Mouse (Mus musculus) small intestine, adult 2 months (tissue): ENCODE data around the gene Id4. TPM values are rescaled to one million over a fixed set of nuclear protein-coding genes. Genes with fewer than 3 reads are reported as not detected.

Source experiments
- H3K27ac ChIP-seq: fragments of 200-500 bp; 2 replicates; pipeline ENCODE4 v1.5.1; 2012; ENCODE audit warnings: low read depth, low read length, control low read depth, inconsistent platforms; ENCODE audit not compliant: insufficient read depth
- H3K27me3 ChIP-seq: fragments of 200-500 bp; 2 replicates; pipeline ENCODE4 v1.6.1; 2012; ENCODE audit warnings: mild to moderate bottlenecking, moderate library complexity, low read length, inconsistent platforms; ENCODE audit not compliant: control insufficient read depth, insufficient read depth
- H3K36me3 ChIP-seq: fragments of 200-500 bp; 2 replicates; pipeline ENCODE4 v1.6.1; 2012; ENCODE audit warnings: mild to moderate bottlenecking, low read length, control low read depth, inconsistent platforms; ENCODE audit not compliant: control insufficient read depth, insufficient read depth
- H3K4me1 ChIP-seq: fragments of 200-500 bp; 2 replicates; pipeline ENCODE4 v1.6.1; 2012; ENCODE audit warnings: low read length, inconsistent platforms, mixed read lengths; ENCODE audit not compliant: control insufficient read depth, insufficient read depth, insufficient read length
- H3K4me3 ChIP-seq: fragments of 200-500 bp; 2 replicates; pipeline ENCODE4 v1.5.1; 2012; ENCODE audit warnings: low read depth, mild to moderate bottlenecking, control low read depth, inconsistent platforms, low read length, moderate library complexity
- CTCF ChIP-seq: fragments of 200-500 bp; IDR thresholded peaks from 2 replicates; pipeline ENCODE4 v1.5.1; 2012; ENCODE audit warnings: low read depth, mild to moderate bottlenecking, control low read depth, inconsistent platforms, low read length, moderate library complexity, mixed read lengths; ENCODE audit not compliant: insufficient replicate concordance, insufficient read length; ENCODE audit errors: extremely low read depth
- POLR2A ChIP-seq: fragments of 200-500 bp; IDR thresholded peaks from 2 replicates; pipeline ENCODE4 v1.6.1; 2012; ENCODE audit warnings: low read depth, mild to moderate bottlenecking, control low read depth, inconsistent platforms, low read length, moderate library complexity
- WGBS: fragments of 180-500 bp; shearing (Covaris S2); methylation state at CpG from one replicate; pipeline ENCODE4 v1.1.7; 2018; 5-methylcytosine and 5-hydroxymethylcytosine counted together
- polyA plus RNA-seq: library from polyadenylated mRNA; depleted of rRNA; stranded (reverse); fragments of >200 nt; gene quantifications from 2 replicates; pipeline ENCODE4 v1.2.3, GENCODE M21; 2012; rRNA removed

Gene Id4
- polyA plus RNA-seq: 6.9 and 12.0 TPM in 2 replicates

GRCm38 (mm10) chr13:48260690-48261278, at the start of gene Id4:
Id4 (plus strand) TSS chr13:48261228.
- Histone ChIP-seq H3K27me3 (peaks cover 19% of the 10 kb centered on the region), H3K4me1 (peaks cover 6% of the 10 kb centered on the region), H3K27ac (peak within 1 kb of the TSS; percentile 43; the same call in 1 of the 2 replicates), H3K4me3 (peak within 1 kb of the TSS; percentile 80), H3K36me3 (no peaks in the 10 kb centered on the region)
- WGBS: 1% methylated on average over 52 of the region's 52 CpGs
- TF ChIP-seq CTCF: no peak
- TF ChIP-seq POLR2A: peak; percentile 86

- H3K4me1 ChIP-seq: no peaks in the 10 kb centered on the region
- no peaks in the 10 kb centered on the region for H3K27me3 ChIP-seq
- TF ChIP-seq POLR2A (no peak), CTCF (no peak)
- WGBS: 41% methylated on average over 8 of the region's 8 CpGs
- no peaks in the 10 kb centered on the region for H3K36me3 ChIP-seq
- peak overlapping the region; percentile 3; the same call in 1 of the 2 replicates for H3K27ac ChIP-seq
- H3K4me3 ChIP-seq: no peak overlapping the region
Measured at GRCm38 (mm10) chr13:48227136-48227535, 33.9 kb upstream of the Id4 start.

GRCm38 (mm10) chr13:48227712-48228111, 33.3 kb upstream of the Id4 start:
- Histone ChIP-seq H3K4me3 (peak overlapping the region; percentile 34), H3K27me3 (no peaks in the 10 kb centered on the region), H3K36me3 (no peaks in the 10 kb centered on the region), H3K4me1 (no peaks in the 10 kb centered on the region), H3K27ac (peak overlapping the region; percentile 56)
- 1% methylated on average over 38 of the region's 38 CpGs for WGBS
- TF ChIP-seq POLR2A (no peak), CTCF (no peak)

GRCm38 (mm10) chr13:48228114-48228513, 32.9 kb upstream of the Id4 start:
- 32% methylated on average over 4 of the region's 4 CpGs for WGBS
- Histone ChIP-seq H3K4me3 (peak overlapping the region; percentile 34), H3K27me3 (no peaks in the 10 kb centered on the region), H3K27ac (peak overlapping the region; percentile 56), H3K4me1 (no peaks in the 10 kb centered on the region), H3K36me3 (no peaks in the 10 kb centered on the region)
- TF ChIP-seq CTCF (no peak), POLR2A (no peak)

- TF ChIP-seq POLR2A (no peak), CTCF (no peak)
- Histone ChIP-seq H3K4me3 (no peak overlapping the region), H3K4me1 (no peaks in the 10 kb centered on the region), H3K36me3 (no peaks in the 10 kb centered on the region), H3K27ac (no peak overlapping the region), H3K27me3 (no peaks in the 10 kb centered on the region)
- 66% methylated on average over 6 of the region's 6 CpGs for WGBS
Measured at GRCm38 (mm10) chr13:48230996-48231395, 30.0 kb upstream of the Id4 start.

- no peak overlapping the region for H3K4me3 ChIP-seq
- TF ChIP-seq CTCF (no peak), POLR2A (no peak)
- WGBS: 70% methylated on average over 4 of the region's 4 CpGs
Measured at GRCm38 (mm10) chr13:48236436-48236835, 24.6 kb upstream of the Id4 start.

GRCm38 (mm10) chr13:48236865-48237264, 24.2 kb upstream of the Id4 start:
- Histone ChIP-seq H3K4me3 (no peak overlapping the region), H3K4me1 (no peaks in the 10 kb centered on the region), H3K27ac (no peak overlapping the region), H3K36me3 (no peaks in the 10 kb centered on the region), H3K27me3 (no peaks in the 10 kb centered on the region)
- WGBS: 74% methylated on average over 7 of the region's 7 CpGs
- TF ChIP-seq POLR2A (no peak), CTCF (no peak)

More at GRCm38 (mm10) chr13:48236436-48236835, 24.6 kb upstream of the Id4 start:
- H3K27me3 ChIP-seq: no peaks in the 10 kb centered on the region
- no peak overlapping the region for H3K27ac ChIP-seq
- H3K4me1 ChIP-seq: no peaks in the 10 kb centered on the region
- no peaks in the 10 kb centered on the region for H3K36me3 ChIP-seq

GRCm38 (mm10) chr13:48237516-48237915, 23.5 kb upstream of the Id4 start:
- H3K4me1 ChIP-seq: no peaks in the 10 kb centered on the region
- H3K36me3 ChIP-seq: no peaks in the 10 kb centered on the region
- 11% methylated on average over 4 of the region's 4 CpGs for WGBS
- no peaks in the 10 kb centered on the region for H3K27me3 ChIP-seq
- TF ChIP-seq CTCF (no peak), POLR2A (no peak)
- no peak overlapping the region for H3K27ac ChIP-seq
- no peak overlapping the region for H3K4me3 ChIP-seq
